Mouse (Mus musculus): ENCODE results near the gene Megf9. TPM values are rescaled to one million over a fixed set of nuclear protein-coding genes. Genes with fewer than 3 reads are reported as not detected.

Megf9 gene
- polyA plus RNA-seq, 1 experiment from 2014 or later: 11.9 TPM

GRCm38 (mm10) chr4:70533056-70533805 lies 1.6 kb downstream of the Megf9 start:
- no peaks in the 10 kb centered on the region for H3K27me3 ChIP-seq (ENCODE audit: insufficient read depth, low read length)
- peak overlapping the region; percentile 89 for H3K9ac ChIP-seq (replicated peaks; ENCODE audit: low read length)
- no peaks in the 10 kb centered on the region for H3K36me3 ChIP-seq (ENCODE audit: insufficient read depth, low read length)
- ATAC-seq (ENCODE audit: low FRiP score, low TSS enrichment): no peak
- peak overlapping the region; percentile 92 for H3K4me3 ChIP-seq (ENCODE audit: low read length)
- H3K9me3 ChIP-seq (ENCODE audit: low read length): no peaks in the 10 kb centered on the region
- peak overlapping the region; percentile 77 for H3K4me2 ChIP-seq (replicated peaks; ENCODE audit: low read depth, low read length)
- whole genome bisulfite sequencing: 37% methylated on average over 3 of the region's 3 CpGs
- peaks cover 24% of the 10 kb centered on the region for H3K4me1 ChIP-seq (ENCODE audit: insufficient read depth, low read length)
- H3K27ac ChIP-seq (ENCODE audit: low read length): 0 out of 2 replicates have a peak overlapping the region, but pooled peaks have one; percentile 1

GRCm38 (mm10) chr4:70531021-70531420 lies 3.8 kb downstream of the Megf9 start:
- no peaks in the 10 kb centered on the region for H3K27me3 ChIP-seq (ENCODE audit: insufficient read depth, low read length)
- H3K36me3 ChIP-seq (ENCODE audit: insufficient read depth, low read length): no peaks in the 10 kb centered on the region
- H3K4me3 ChIP-seq (ENCODE audit: low read length): no peak overlapping the region
- 83% methylated on average over 1 of the region's 1 CpGs for WGBS
- H3K9me3 ChIP-seq (ENCODE audit: low read length): no peaks in the 10 kb centered on the region
- H3K27ac ChIP-seq (ENCODE audit: low read length): no peak overlapping the region
- no peak for ATAC-seq (ENCODE audit: low FRiP score, low TSS enrichment)
- no peak overlapping the region for H3K9ac ChIP-seq (replicated peaks; ENCODE audit: low read length)
- peaks cover 18% of the 10 kb centered on the region for H3K4me1 ChIP-seq (ENCODE audit: insufficient read depth, low read length)
- peak overlapping the region; percentile 23 for H3K4me2 ChIP-seq (replicated peaks; ENCODE audit: low read depth, low read length)

- Histone ChIP-seq H3K9me3 (ENCODE audit: low read length) (no peaks in the 10 kb centered on the region), H3K27me3 (ENCODE audit: insufficient read depth, low read length) (no peaks in the 10 kb centered on the region), H3K36me3 (ENCODE audit: insufficient read depth, low read length) (no peaks in the 10 kb centered on the region), H3K4me1 (ENCODE audit: insufficient read depth, low read length) (0 out of 2 replicates have a peak, but pooled peaks cover 10% of the 10 kb centered on the region), H3K27ac (ENCODE audit: low read length) (no peak overlapping the region), H3K4me3 (ENCODE audit: low read length) (no peak overlapping the region), H3K4me2 (replicated peaks; ENCODE audit: low read depth, low read length) (no peak overlapping the region), H3K9ac (replicated peaks; ENCODE audit: low read length) (no peak overlapping the region)
- 83% methylated on average over 3 of the region's 3 CpGs for WGBS
- ATAC-seq (ENCODE audit: low FRiP score, low TSS enrichment): no peak
Observed at GRCm38 (mm10) chr4:70528622-70529021, 6.2 kb downstream of the Megf9 start.

GRCm38 (mm10) chr4:70523346-70523745 lies 11.4 kb downstream of the Megf9 start:
- H3K27me3 ChIP-seq (ENCODE audit: insufficient read depth, low read length): no peaks in the 10 kb centered on the region
- H3K4me3 ChIP-seq (ENCODE audit: low read length): no peak overlapping the region
- no peak for ATAC-seq (ENCODE audit: low FRiP score, low TSS enrichment)
- H3K4me2 ChIP-seq (replicated peaks; ENCODE audit: low read depth, low read length): no peak overlapping the region
- no peak overlapping the region for H3K27ac ChIP-seq (ENCODE audit: low read length)
- WGBS: 61% methylated on average over 2 of the region's 2 CpGs
- H3K9ac ChIP-seq (replicated peaks; ENCODE audit: low read length): no peak overlapping the region
- no peaks in the 10 kb centered on the region for H3K36me3 ChIP-seq (ENCODE audit: insufficient read depth, low read length)
- H3K4me1 ChIP-seq (ENCODE audit: insufficient read depth, low read length): 0 out of 2 replicates have a peak, but pooled peaks cover 3% of the 10 kb centered on the region
- H3K9me3 ChIP-seq (ENCODE audit: low read length): no peaks in the 10 kb centered on the region

- Histone ChIP-seq H3K4me3 (ENCODE audit: low read length) (no peak overlapping the region), H3K4me2 (replicated peaks; ENCODE audit: low read depth, low read length) (no peak overlapping the region), H3K27me3 (ENCODE audit: insufficient read depth, low read length) (no peaks in the 10 kb centered on the region), H3K27ac (ENCODE audit: low read length) (no peak overlapping the region), H3K36me3 (ENCODE audit: insufficient read depth, low read length) (no peaks in the 10 kb centered on the region), H3K9ac (replicated peaks; ENCODE audit: low read length) (no peak overlapping the region), H3K9me3 (ENCODE audit: low read length) (no peaks in the 10 kb centered on the region), H3K4me1 (ENCODE audit: insufficient read depth, low read length) (0 out of 2 replicates have a peak, but pooled peaks cover 3% of the 10 kb centered on the region)
- ATAC-seq (ENCODE audit: low FRiP score, low TSS enrichment): no peak
- WGBS: 94% methylated on average over 1 of the region's 1 CpGs
Observed at GRCm38 (mm10) chr4:70521506-70522292, 13.1 kb downstream of the Megf9 start.

GRCm38 (mm10) chr4:70517646-70518045 lies 17.1 kb downstream of the Megf9 start:
- H3K27me3 ChIP-seq (ENCODE audit: insufficient read depth, low read length): no peaks in the 10 kb centered on the region
- no peak overlapping the region for H3K4me3 ChIP-seq (ENCODE audit: low read length)
- 82% methylated on average over 1 of the region's 1 CpGs for WGBS
- no peak overlapping the region for H3K4me2 ChIP-seq (replicated peaks; ENCODE audit: low read depth, low read length)
- no peak overlapping the region for H3K27ac ChIP-seq (ENCODE audit: low read length)
- H3K9ac ChIP-seq (replicated peaks; ENCODE audit: low read length): no peak overlapping the region
- H3K36me3 ChIP-seq (ENCODE audit: insufficient read depth, low read length): no peaks in the 10 kb centered on the region
- no peak for ATAC-seq (ENCODE audit: low FRiP score, low TSS enrichment)
- H3K4me1 ChIP-seq (ENCODE audit: insufficient read depth, low read length): 0 out of 2 replicates have a peak, but pooled peaks cover 3% of the 10 kb centered on the region
- H3K9me3 ChIP-seq (ENCODE audit: low read length): no peaks in the 10 kb centered on the region

GRCm38 (mm10) chr4:70516289-70516688 lies 18.5 kb downstream of the Megf9 start:
- no peak overlapping the region for H3K4me2 ChIP-seq (replicated peaks; ENCODE audit: low read depth, low read length)
- no peak overlapping the region for H3K4me3 ChIP-seq (ENCODE audit: low read length)
- H3K27ac ChIP-seq (ENCODE audit: low read length): no peak overlapping the region
- no peak for ATAC-seq (ENCODE audit: low FRiP score, low TSS enrichment)
- 88% methylated on average over 6 of the region's 6 CpGs for WGBS
- no peaks in the 10 kb centered on the region for H3K9me3 ChIP-seq (ENCODE audit: low read length)
- no peaks in the 10 kb centered on the region for H3K36me3 ChIP-seq (ENCODE audit: insufficient read depth, low read length)
- H3K27me3 ChIP-seq (ENCODE audit: insufficient read depth, low read length): no peaks in the 10 kb centered on the region
- H3K4me1 ChIP-seq (ENCODE audit: insufficient read depth, low read length): 0 out of 2 replicates have a peak, but pooled peaks cover 3% of the 10 kb centered on the region
- H3K9ac ChIP-seq (replicated peaks; ENCODE audit: low read length): no peak overlapping the region

GRCm38 (mm10) chr4:70515514-70515913 lies 19.3 kb downstream of the Megf9 start:
- Histone ChIP-seq H3K9ac (replicated peaks; ENCODE audit: low read length) (no peak overlapping the region), H3K36me3 (ENCODE audit: insufficient read depth, low read length) (no peaks in the 10 kb centered on the region), H3K9me3 (ENCODE audit: low read length) (no peaks in the 10 kb centered on the region), H3K4me3 (ENCODE audit: low read length) (no peak overlapping the region), H3K4me2 (replicated peaks; ENCODE audit: low read depth, low read length) (no peak overlapping the region), H3K27ac (ENCODE audit: low read length) (no peak overlapping the region), H3K4me1 (ENCODE audit: insufficient read depth, low read length) (no peaks in the 10 kb centered on the region), H3K27me3 (ENCODE audit: insufficient read depth, low read length) (no peaks in the 10 kb centered on the region)
- ATAC-seq (ENCODE audit: low FRiP score, low TSS enrichment): no peak

GRCm38 (mm10) chr4:70509987-70510386 lies 24.8 kb downstream of the Megf9 start:
- no peak overlapping the region for H3K27ac ChIP-seq (ENCODE audit: low read length)
- H3K9ac ChIP-seq (replicated peaks; ENCODE audit: low read length): no peak overlapping the region
- no peaks in the 10 kb centered on the region for H3K4me1 ChIP-seq (ENCODE audit: insufficient read depth, low read length)
- H3K4me3 ChIP-seq (ENCODE audit: low read length): no peak overlapping the region
- H3K4me2 ChIP-seq (replicated peaks; ENCODE audit: low read depth, low read length): no peak overlapping the region
- H3K27me3 ChIP-seq (ENCODE audit: insufficient read depth, low read length): no peaks in the 10 kb centered on the region
- 89% methylated on average over 2 of the region's 2 CpGs for WGBS
- no peaks in the 10 kb centered on the region for H3K9me3 ChIP-seq (ENCODE audit: low read length)
- H3K36me3 ChIP-seq (ENCODE audit: insufficient read depth, low read length): no peaks in the 10 kb centered on the region
- ATAC-seq (ENCODE audit: low FRiP score, low TSS enrichment): no peak

GRCm38 (mm10) chr4:70509565-70509964 lies 25.2 kb downstream of the Megf9 start:
- no peak overlapping the region for H3K4me3 ChIP-seq (ENCODE audit: low read length)
- H3K9ac ChIP-seq (replicated peaks; ENCODE audit: low read length): no peak overlapping the region
- ATAC-seq (ENCODE audit: low FRiP score, low TSS enrichment): no peak
- no peak overlapping the region for H3K4me2 ChIP-seq (replicated peaks; ENCODE audit: low read depth, low read length)
- 37% methylated on average over 2 of the region's 2 CpGs for WGBS
- no peak overlapping the region for H3K27ac ChIP-seq (ENCODE audit: low read length)
- no peaks in the 10 kb centered on the region for H3K4me1 ChIP-seq (ENCODE audit: insufficient read depth, low read length)
- no peaks in the 10 kb centered on the region for H3K36me3 ChIP-seq (ENCODE audit: insufficient read depth, low read length)
- no peaks in the 10 kb centered on the region for H3K9me3 ChIP-seq (ENCODE audit: low read length)
- H3K27me3 ChIP-seq (ENCODE audit: insufficient read depth, low read length): no peaks in the 10 kb centered on the region

Measured in kidney, embryonic 16.5 days (tissue).